16 mouse cellular contexts compared by ENCODE assay signal in the genomic region with DNA sequence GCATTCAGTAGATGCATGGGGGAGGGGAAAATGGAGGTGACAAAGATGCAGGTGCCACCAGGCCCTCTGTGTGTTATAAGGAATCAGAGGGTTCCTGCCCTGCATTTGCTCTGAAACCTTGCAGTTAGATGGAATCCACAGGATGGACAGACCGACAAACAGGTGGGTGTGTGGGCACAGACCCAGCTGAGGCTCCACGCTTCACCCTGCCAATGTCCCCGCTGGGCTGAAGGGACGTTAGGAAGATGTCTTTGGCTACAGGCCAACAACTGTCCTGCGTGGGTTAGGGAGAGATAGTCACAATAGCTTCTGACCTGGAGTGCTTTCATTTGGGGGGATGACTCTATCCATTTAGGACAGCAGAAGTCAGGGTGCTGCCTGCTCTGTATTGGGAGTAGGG.
A peak's percentile ranks its signal among the peaks of the same experiment; 100 is the strongest.
DNase-seq lines count a peak whose midpoint lies in the region; ATAC-seq and TF ChIP-seq lines count a peak whose summit lies in the region.
"Had no signal": no experiment of that assay in that cellular context is flagged by ENCODE, and none has a peak within 500 bp of the region (broad histone marks: within the 10 kb centered on the region; RNA-seq: fewer than 3 reads in every experiment).

No protein-coding gene starts in this region.

- intact Hi-C loops in gastrocnemius, adult 2 months (cut with DNase I): no loop called here

- no peak overlapping the region for H3K4me2 ChIP-seq in forebrain, embryonic 14.5 days (ENCODE audit: low read length)
- no peak overlapping the region for H3K4me2 ChIP-seq in midbrain, embryonic 11.5 days
- H3K4me2 ChIP-seq: heart, embryonic 12.5 days; intestine, embryonic 15.5 days; kidney, embryonic 15.5 days; limb, embryonic 12.5 days; liver, embryonic 13.5 days; neural tube, embryonic 12.5 days had no signal

- H3K27me3 ChIP-seq in forebrain, embryonic 14.5 days (replicated peaks; ENCODE audit: control insufficient read depth, insufficient read depth, low read length): no peaks in the 10 kb centered on the region
- peaks cover 5% of the 10 kb centered on the region; the same call in 1 of the 2 replicates for H3K27me3 ChIP-seq in midbrain, embryonic 11.5 days (ENCODE audit: control insufficient read depth, insufficient read depth, low read length)
- H3K27me3 ChIP-seq: intestine, embryonic 15.5 days; neural tube, embryonic 12.5 days had no signal

- no peak overlapping the region for H3K9ac ChIP-seq in forebrain, embryonic 14.5 days (ENCODE audit: low read length)
- H3K9ac ChIP-seq in midbrain, embryonic 11.5 days (ENCODE audit: low read length): no peak overlapping the region
- H3K9ac ChIP-seq: intestine, embryonic 15.5 days; kidney, embryonic 15.5 days; liver, embryonic 13.5 days; neural tube, embryonic 12.5 days had no signal

- H3K4me1 ChIP-seq in brown adipose tissue, adult 24 weeks (ENCODE audit: control insufficient read depth, insufficient read depth, insufficient read length, low read length): peaks cover 11% of the 10 kb centered on the region
- peaks cover 34% of the 10 kb centered on the region for H3K4me1 ChIP-seq in forebrain, embryonic 14.5 days (ENCODE audit: control insufficient read depth, insufficient read depth, low read length)
- peaks cover 38% of the 10 kb centered on the region for H3K4me1 ChIP-seq in midbrain, embryonic 11.5 days (ENCODE audit: control insufficient read depth, insufficient read depth, low read length)

- DNase-seq in gastrocnemius, adult 2 months: no peak
- DNase-seq in gastrocnemius, postnatal 10 days: no peak
- no peak for DNase-seq in forebrain, embryonic 14.5 days (ENCODE audit: low spot score)
- DNase-seq in midbrain, embryonic 11.5 days (ENCODE audit: low spot score, missing footprints): no peak
- no peak for DNase-seq in thymus, postnatal 25 days
- DNase-seq in lung, postnatal 10 days: no peak
- DNase-seq: liver, embryonic 13.5 days; thymus, postnatal 4 days had no signal

- no peak for TF ChIP-seq CTCF in gastrocnemius, adult 2 months (IDR thresholded peaks at IDR 0.05)

- WGBS in forebrain, embryonic 14.5 days: 49% methylated on average over 5 of the region's 5 CpGs
- 75% methylated on average over 5 of the region's 5 CpGs for WGBS in midbrain, embryonic 11.5 days

- no peaks in the 10 kb centered on the region for H3K36me3 ChIP-seq in forebrain, embryonic 14.5 days (ENCODE audit: control insufficient read depth, insufficient read depth, low read length)
- H3K36me3 ChIP-seq in midbrain, embryonic 11.5 days (ENCODE audit: control insufficient read depth, insufficient read depth, low read length): no peaks in the 10 kb centered on the region
- H3K36me3 ChIP-seq: embryonic facial prominence, embryonic 13.5 days; heart, embryonic 12.5 days; intestine, embryonic 15.5 days; kidney, embryonic 15.5 days; limb, embryonic 12.5 days; liver, embryonic 13.5 days; neural tube, embryonic 12.5 days had no signal

- ATAC-seq in forebrain, embryonic 14.5 days: no peak
- ATAC-seq in midbrain, embryonic 11.5 days (ENCODE audit: low FRiP score): no peak
- ATAC-seq in activated CD4-positive, CD25-positive, alpha-beta regulatory T cell, adult 4 months: no peak

- H3K4me3 ChIP-seq in gastrocnemius, adult 2 months: no peak overlapping the region
- no peak overlapping the region for H3K4me3 ChIP-seq in brown adipose tissue, adult 24 weeks (ENCODE audit: insufficient read depth, low read depth, low read length)
- H3K4me3 ChIP-seq in forebrain, embryonic 14.5 days (ENCODE audit: low read depth, low read length): no peak overlapping the region
- H3K4me3 ChIP-seq in midbrain, embryonic 11.5 days (ENCODE audit: low read depth, low read length): no peak overlapping the region
- H3K4me3 ChIP-seq: embryonic facial prominence, embryonic 13.5 days; heart, embryonic 12.5 days; intestine, embryonic 15.5 days; kidney, embryonic 15.5 days; limb, embryonic 12.5 days; liver, embryonic 13.5 days; neural tube, embryonic 12.5 days had no signal

- peak overlapping the region; percentile 79; the same call in 1 of the 2 replicates for H3K27ac ChIP-seq in gastrocnemius, adult 2 months
- peak overlapping the region; percentile 76 for H3K27ac ChIP-seq in brown adipose tissue, adult 24 weeks (replicated peaks; ENCODE audit: low read depth, low read length)
- H3K27ac ChIP-seq in forebrain, embryonic 14.5 days (ENCODE audit: low read depth, low read length): peak overlapping the region; percentile 84; the same call in 1 of the 2 replicates
- H3K27ac ChIP-seq in midbrain, embryonic 11.5 days (ENCODE audit: low read depth, low read length): peak overlapping the region; percentile 84
- H3K27ac ChIP-seq: embryonic facial prominence, embryonic 13.5 days; intestine, embryonic 15.5 days; kidney, embryonic 15.5 days; liver, embryonic 13.5 days had no signal

- no peaks in the 10 kb centered on the region for H3K9me3 ChIP-seq in forebrain, embryonic 14.5 days (replicated peaks; ENCODE audit: control insufficient read depth, low read length)
- H3K9me3 ChIP-seq in midbrain, embryonic 11.5 days (ENCODE audit: control insufficient read depth, low read length): no peaks in the 10 kb centered on the region
- H3K9me3 ChIP-seq: embryonic facial prominence, embryonic 13.5 days; heart, embryonic 12.5 days; intestine, embryonic 15.5 days; kidney, embryonic 15.5 days; limb, embryonic 12.5 days; liver, embryonic 13.5 days; neural tube, embryonic 12.5 days had no signal
